Mouse (Mus musculus): ENCODE data around the gene Ecm1.

The Ecm1 gene

GRCm38 (mm10) chr3:95739353-95740104, at the start of gene Ecm1:
Gene Ecm1, minus strand, starts transcription at chr3:95739569.
- ATAC-seq (ENCODE audit: insufficient number of reproducible peaks, low FRiP score, low TSS enrichment), result no peak

DNA sequence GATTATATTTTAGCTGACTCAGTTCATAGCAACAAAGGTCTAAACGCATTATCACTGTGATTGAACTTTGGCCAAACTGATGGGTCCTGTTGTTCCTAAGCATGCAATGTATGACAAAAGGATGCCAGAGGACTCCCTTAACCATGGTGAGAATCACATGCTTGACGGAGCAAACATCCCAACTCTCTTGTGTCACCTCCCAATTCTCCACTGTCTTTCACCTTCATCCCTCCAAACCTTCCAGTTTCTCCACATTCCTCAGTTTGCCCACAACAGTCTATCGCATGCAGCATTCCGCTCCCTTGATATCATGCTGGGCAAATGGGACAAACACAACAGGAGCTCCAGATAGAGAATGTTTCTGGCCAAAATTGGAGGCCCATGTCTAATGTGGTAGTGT, 46.1 kb upstream of the Ecm1 start:
- ATAC-seq (ENCODE audit: insufficient number of reproducible peaks, low FRiP score, low TSS enrichment), result no peak

DNA sequence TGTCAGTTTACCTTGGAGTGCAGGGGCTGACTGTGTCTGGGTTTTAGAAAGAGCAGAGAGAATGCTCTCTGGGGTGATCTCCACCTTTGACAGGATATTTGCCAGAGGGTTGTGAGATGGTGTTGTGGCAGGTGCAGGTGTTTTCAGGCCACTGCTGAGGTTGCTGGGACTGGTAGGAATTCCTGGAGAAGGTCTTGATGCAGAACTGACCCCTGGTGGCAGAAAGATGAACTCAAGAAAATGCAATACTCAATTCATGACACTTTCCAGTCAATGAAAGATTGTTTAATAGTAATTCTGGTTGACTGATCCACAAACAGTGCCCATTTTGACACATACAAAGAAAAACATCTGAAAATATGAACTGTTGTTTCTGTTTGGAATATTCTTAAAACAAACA, 32.6 kb upstream of the Ecm1 start:
- no peak for ATAC-seq (ENCODE audit: insufficient number of reproducible peaks, low FRiP score, low TSS enrichment)

- ATAC-seq (ENCODE audit: insufficient number of reproducible peaks, low FRiP score, low TSS enrichment), result no peak
Measured at GRCm38 (mm10) chr3:95765534-95765933, 26.2 kb upstream of the Ecm1 start.

DNA sequence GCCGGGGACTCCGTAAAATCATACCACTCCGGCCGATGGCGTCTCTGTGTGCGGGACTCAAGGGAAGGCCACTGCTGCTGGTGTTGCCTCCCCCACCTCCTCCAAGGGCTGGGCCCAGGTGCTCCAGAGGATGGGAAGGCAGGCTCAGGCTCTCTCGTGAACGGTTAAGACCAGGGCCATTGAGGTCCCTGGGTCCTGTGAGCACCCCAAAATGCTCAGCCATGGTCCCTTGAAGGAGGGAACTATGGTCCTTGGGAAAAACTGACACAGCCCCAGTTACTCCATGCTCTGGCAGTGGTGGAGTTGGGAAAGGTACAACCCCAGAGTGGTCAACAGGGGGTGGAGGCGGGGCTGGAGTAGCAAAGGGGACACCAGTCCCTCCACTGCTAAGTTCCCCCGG, 24.4 kb upstream of the Ecm1 start:
- no peak for ATAC-seq (ENCODE audit: insufficient number of reproducible peaks, low FRiP score, low TSS enrichment)

DNA sequence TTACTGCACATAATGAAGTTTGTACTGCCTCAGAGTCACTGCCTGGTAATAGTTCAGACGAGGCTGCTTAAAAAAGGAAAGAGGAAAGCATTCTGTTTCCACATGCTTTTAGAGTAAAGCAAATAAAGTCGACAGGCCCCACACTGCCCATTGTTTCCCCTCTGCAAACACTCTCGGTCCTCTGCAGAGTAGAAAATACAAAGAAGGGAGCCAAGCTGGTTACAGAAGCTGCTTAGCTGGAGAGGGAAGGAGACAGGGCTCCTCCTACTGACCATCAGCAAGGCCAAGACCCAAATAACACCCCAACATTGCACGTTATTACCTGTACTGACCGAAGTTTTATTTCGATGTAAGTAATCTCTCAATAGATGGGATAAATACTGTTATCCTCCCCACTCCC, 23.6 kb upstream of the Ecm1 start:
- no peak for ATAC-seq (ENCODE audit: insufficient number of reproducible peaks, low FRiP score, low TSS enrichment)

GRCm38 (mm10) chr3:95761771-95762170, 22.4 kb upstream of the Ecm1 start:
- no peak for ATAC-seq (ENCODE audit: insufficient number of reproducible peaks, low FRiP score, low TSS enrichment)

DNA sequence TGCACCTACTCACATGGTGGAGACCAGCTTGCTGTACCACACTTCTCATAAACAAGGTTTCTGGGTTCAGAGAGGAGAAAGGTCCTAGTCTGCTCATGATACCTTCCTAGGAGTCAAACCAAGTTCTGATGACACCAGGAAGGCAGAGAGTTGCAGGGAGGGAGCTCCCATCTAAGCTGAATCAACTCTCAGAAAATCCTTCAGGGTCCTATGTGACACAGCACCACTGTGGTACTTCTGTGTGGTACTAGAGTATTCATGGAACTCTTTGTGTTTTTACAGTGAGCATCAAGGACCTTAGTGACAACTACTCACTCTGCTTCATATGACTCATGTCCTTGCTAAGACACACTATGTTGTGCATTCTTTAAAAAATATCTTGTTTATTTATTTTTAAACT, 21.3 kb upstream of the Ecm1 start:
- ATAC-seq (ENCODE audit: insufficient number of reproducible peaks, low FRiP score, low TSS enrichment), result no peak

DNA sequence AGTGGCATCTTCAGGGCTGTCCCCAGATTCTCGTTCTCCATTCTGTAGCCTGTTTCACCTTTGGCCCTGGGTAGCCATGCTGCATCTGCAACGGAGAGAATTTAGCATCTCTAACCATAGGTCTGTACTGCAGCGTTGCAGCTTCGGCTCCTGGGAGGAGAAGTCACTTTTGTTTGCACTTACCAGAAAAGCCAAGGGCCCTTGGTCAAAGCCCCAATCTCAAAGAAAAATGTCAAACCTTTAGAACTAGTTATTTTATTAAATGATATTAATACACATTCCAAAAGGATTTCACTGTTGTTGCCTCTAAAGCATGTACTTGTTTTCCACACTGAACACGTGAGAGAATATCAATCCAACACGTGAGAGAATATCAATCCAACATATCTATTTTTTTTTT, 20.7 kb upstream of the Ecm1 start, which contains the start of gene Tars2:
Gene Tars2 (minus strand): TSS at position 101 of the 400 bp plus-strand sequence.
- ATAC-seq (ENCODE audit: insufficient number of reproducible peaks, low FRiP score, low TSS enrichment), result no peak

DNA sequence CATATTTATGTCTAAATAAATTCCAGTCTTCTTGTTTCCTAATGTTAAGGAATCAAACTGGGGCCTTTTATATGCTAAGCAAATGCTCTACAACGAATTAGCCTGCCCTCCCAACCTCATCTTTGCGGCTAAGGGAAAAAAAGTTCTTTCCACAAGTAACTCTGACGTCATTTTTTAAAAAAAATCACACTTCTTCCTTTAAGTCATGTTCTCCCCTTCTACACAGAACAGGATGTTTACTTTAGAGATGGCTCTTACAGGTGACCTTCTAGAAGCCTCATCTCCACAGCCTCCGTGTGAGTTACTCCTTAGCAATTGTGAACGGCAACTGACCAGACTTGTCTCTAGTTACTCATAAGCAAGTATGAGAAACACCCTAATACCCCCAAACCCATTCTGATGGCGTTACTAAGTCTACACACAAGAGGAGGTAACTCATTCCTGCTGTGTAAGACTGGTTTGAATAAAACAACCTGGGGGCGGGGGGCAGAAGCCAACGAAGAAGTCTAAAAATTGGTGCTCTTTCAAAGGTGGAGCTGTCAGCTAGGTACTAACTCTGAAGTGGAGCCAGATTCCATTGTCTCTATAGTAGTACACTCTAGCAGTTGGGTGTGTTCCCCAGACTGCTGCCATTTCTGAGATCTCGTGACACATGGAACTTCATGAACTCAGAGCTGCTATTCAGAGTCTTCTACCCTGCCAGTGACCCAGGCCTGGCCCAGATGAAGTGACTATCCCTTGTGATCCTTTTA, 19.3 kb upstream of the Ecm1 start:
- ATAC-seq (ENCODE audit: insufficient number of reproducible peaks, low FRiP score, low TSS enrichment), result no peak

DNA sequence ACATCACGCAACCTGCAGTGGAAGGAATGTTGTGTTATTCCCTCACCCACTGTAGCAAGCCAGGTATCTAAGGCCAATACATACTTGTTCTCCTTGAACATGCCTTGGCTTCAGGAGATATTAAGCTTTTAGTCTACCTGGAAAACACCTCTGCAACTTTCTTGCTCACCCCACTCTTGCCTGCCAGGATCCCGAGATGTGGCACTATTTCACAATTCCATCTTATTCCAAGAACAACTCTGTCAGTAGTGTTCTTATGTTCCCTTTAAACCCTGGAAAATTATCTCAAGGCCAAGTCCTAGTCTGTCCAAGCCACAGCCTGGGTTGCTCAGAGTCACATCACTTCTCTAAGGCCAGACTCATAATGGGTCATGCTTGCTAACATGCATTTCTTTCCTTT, 17.4 kb upstream of the Ecm1 start:
- ATAC-seq (ENCODE audit: insufficient number of reproducible peaks, low FRiP score, low TSS enrichment), result no peak

- peak; percentile 100 for ATAC-seq (ENCODE audit: insufficient number of reproducible peaks, low FRiP score, low TSS enrichment)
Measured at GRCm38 (mm10) chr3:95754345-95755206, 15.2 kb upstream of the Ecm1 start.

GRCm38 (mm10) chr3:95752935-95753334, 13.6 kb upstream of the Ecm1 start:
- ATAC-seq (ENCODE audit: insufficient number of reproducible peaks, low FRiP score, low TSS enrichment), result no peak

- ATAC-seq (ENCODE audit: insufficient number of reproducible peaks, low FRiP score, low TSS enrichment), result no peak
Measured at GRCm38 (mm10) chr3:95740406-95740805, 1.0 kb upstream of the Ecm1 start.

GRCm38 (mm10) chr3:95735071-95735670, 4.2 kb downstream of the Ecm1 start:
- ATAC-seq (ENCODE audit: insufficient number of reproducible peaks, low FRiP score, low TSS enrichment), result no peak

- no peak for ATAC-seq (ENCODE audit: insufficient number of reproducible peaks, low FRiP score, low TSS enrichment)
Measured at GRCm38 (mm10) chr3:95734092-95734702, 5.2 kb downstream of the Ecm1 start.

- no peak for ATAC-seq (ENCODE audit: insufficient number of reproducible peaks, low FRiP score, low TSS enrichment)
Measured at GRCm38 (mm10) chr3:95732744-95733521, 6.4 kb downstream of the Ecm1 start.

DNA sequence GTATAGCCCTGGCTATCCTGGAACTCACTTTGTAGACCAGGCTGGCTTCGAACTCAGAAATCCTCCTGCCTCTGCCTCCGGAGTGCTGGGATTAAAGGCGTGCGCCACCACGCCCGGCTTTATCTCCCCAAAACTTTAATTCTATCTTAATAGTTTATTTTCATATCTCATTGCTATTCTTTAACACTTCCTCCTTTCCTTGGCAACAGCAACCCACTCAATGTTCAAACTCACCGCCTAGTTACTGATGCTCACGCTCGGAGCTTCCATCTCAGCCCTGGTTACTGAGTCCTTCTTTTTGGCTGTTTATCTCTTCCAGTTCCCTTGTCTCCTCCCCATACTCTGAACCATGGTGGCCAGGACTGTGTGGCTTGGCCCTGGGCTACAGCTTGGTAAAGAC, 7.1 kb downstream of the Ecm1 start:
- no peak for ATAC-seq (ENCODE audit: insufficient number of reproducible peaks, low FRiP score, low TSS enrichment)

DNA sequence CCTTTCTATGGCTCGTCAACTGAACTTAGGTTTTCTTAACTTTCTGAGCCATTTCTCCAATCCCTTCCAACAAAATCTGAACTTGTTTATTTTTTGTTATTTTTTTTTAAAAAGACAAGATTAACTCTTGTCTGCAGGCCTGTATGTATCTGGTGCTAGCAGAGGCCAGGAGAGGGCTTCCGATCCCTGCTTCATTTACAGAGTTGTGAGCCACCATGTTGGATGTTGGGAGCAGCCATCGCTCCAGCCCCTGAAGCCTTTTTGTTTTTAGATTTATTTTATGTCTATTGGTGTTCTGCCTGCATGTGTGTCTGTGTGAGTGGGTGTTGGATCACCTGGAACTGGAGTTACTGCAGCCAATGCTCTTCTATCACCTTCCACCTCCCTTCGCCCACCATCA, 7.6 kb downstream of the Ecm1 start:
- no peak for ATAC-seq (ENCODE audit: insufficient number of reproducible peaks, low FRiP score, low TSS enrichment)
